Mouse (Mus musculus) embryonic fibroblast, embryonic 13.5 days (primary cell): ENCODE results near the gene Plscr1. TPM values are rescaled to one million over a fixed set of nuclear protein-coding genes. Genes with fewer than 3 reads are reported as not detected.

Source experiments
- H3K27ac ChIP-seq: 2 replicates; pipeline ENCODE4 v1.5.1; 2012; ENCODE audit warnings: low read length, control low read depth, inconsistent platforms; ENCODE audit not compliant: insufficient read depth
- H3K4me1 ChIP-seq: 2 replicates; pipeline ENCODE4 v1.6.1; 2011; ENCODE audit warnings: low read length; ENCODE audit not compliant: control insufficient read depth, insufficient read depth
- H3K4me3 ChIP-seq: 2 replicates; pipeline ENCODE4 v1.5.1; 2011; ENCODE audit warnings: mild to moderate bottlenecking, control low read depth, low read length; ENCODE audit not compliant: insufficient read depth
- CTCF ChIP-seq: IDR thresholded peaks from 2 replicates; pipeline ENCODE4 v1.5.1; 2011; ENCODE audit warnings: mild to moderate bottlenecking, control low read depth, low read length, moderate library complexity, borderline replicate concordance; ENCODE audit not compliant: insufficient read depth
- POLR2A ChIP-seq: IDR thresholded peaks from 2 replicates; pipeline ENCODE4 v1.6.1; 2011; ENCODE audit warnings: low read depth, mild to moderate bottlenecking, control low read depth, low read length, moderate library complexity
- polyA plus RNA-seq: library from polyadenylated mRNA; stranded (reverse); fragments of >200 nt; gene quantifications from 2 replicates; pipeline ENCODE4 v1.2.4, GENCODE M21; 2011; ENCODE audit warnings: low read depth; ENCODE audit not compliant: missing spikeins, insufficient read length

The Plscr1 gene
- polyA plus RNA-seq, 1 experiment = 19.2 TPM

DNA sequence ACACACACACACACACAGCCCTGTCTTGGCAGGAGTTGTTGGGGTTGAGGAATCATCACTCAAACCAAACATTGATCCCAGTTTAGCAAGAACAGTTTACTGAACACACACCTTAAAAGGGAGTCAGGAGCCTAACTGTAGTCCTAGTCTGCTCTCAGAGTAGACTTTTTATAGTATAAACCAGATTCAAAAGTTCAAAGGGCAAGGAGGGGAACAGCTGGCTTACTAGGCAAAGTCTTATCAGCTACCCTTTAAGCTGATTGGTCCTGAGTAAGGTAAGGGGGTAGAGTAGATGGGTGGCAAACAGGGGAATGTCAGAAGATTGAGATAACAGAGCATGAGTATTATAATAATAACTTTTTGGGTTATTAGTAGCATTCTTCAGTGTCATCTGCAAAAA lies 28.1 kb upstream of the Plscr1 start:
- TF ChIP-seq POLR2A (no peak), CTCF (no peak)
- Histone ChIP-seq H3K27ac (no peak overlapping the region), H3K4me1 (no peaks in the 10 kb centered on the region), H3K4me3 (no peak overlapping the region)

DNA sequence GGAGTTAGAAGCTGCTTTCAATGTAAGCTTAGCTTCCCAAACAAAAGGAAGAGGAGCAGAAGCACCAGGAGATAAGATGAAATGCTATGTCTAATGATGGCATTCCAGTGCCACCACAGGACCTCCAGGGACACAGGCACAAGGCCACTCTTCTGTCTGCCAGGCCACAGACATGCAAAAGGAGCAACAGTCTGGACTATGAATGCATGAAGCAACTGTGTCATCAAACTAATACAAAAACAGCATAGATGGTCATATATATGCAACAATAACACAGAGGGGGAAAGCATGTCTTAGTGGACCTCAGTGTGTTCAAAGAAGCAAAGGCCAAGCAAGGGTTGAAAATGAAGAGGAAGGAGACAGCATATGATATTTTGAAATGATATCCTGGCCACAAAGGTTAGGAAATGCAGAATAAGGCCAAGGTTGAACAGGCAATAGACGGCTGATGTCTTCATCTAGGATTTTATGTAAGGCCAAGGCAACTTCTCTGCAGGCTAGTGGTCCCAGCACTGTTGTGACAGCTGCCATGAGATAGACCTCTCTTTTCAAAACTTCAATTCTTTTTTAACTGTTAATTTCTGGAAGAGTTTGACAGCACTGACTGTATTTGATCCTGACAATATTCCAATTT lies 24.8 kb upstream of the Plscr1 start:
- no peak overlapping the region for H3K27ac ChIP-seq
- no peak overlapping the region for H3K4me3 ChIP-seq
- TF ChIP-seq CTCF = no peak
- TF ChIP-seq POLR2A = no peak
- H3K4me1 ChIP-seq = no peaks in the 10 kb centered on the region; the same call in 1 of the 2 replicates

DNA sequence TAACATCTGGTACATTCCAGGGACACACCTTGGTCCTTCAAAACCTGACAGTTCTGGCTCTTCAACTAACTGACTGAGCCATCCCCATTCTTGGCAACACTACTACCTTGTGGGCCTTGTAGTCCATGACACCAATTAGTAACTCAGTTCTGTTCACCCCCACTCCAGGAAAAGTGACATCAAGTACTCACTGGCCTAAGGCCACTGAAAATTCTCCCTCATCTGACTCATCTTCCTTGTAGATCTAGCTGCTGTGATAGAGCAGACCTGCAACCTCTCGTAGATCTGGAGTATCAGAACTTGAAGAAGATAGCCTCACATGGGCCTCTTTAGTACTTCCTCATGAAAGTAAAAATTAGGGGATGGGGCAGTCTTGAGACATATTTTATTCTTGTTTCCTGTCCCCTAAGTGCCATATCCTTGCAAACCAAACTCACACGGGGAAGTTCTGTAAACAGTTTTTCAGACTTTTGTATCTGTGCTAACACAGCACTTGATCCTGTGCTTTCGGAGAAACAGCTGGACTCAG lies 23.4 kb upstream of the Plscr1 start:
- no peak overlapping the region for H3K27ac ChIP-seq
- H3K4me3 ChIP-seq = no peak overlapping the region
- H3K4me1 ChIP-seq = no peaks in the 10 kb centered on the region; the same call in 1 of the 2 replicates
- TF ChIP-seq CTCF (no peak), POLR2A (no peak)

DNA sequence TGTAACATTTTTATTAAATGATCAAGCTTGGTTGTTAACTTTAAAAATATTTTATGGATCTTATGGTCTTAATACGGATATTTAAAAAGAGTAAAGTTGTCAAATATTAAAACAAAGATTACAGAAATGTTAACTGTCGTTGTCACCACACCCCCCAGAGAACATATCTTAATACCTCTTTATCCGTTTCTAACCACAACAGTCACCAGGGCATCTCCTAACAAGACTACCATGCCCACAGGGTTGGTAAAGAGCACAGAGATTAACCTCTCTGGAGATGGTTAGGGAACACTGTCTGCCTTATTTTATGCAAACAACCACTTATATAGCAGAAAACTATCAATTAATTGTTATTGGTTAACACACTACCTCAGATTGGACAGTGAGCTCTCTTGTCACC lies 22.8 kb upstream of the Plscr1 start:
- no peaks in the 10 kb centered on the region; the same call in 1 of the 2 replicates for H3K4me1 ChIP-seq
- no peak overlapping the region for H3K4me3 ChIP-seq
- no peak overlapping the region for H3K27ac ChIP-seq
- TF ChIP-seq CTCF = no peak

DNA sequence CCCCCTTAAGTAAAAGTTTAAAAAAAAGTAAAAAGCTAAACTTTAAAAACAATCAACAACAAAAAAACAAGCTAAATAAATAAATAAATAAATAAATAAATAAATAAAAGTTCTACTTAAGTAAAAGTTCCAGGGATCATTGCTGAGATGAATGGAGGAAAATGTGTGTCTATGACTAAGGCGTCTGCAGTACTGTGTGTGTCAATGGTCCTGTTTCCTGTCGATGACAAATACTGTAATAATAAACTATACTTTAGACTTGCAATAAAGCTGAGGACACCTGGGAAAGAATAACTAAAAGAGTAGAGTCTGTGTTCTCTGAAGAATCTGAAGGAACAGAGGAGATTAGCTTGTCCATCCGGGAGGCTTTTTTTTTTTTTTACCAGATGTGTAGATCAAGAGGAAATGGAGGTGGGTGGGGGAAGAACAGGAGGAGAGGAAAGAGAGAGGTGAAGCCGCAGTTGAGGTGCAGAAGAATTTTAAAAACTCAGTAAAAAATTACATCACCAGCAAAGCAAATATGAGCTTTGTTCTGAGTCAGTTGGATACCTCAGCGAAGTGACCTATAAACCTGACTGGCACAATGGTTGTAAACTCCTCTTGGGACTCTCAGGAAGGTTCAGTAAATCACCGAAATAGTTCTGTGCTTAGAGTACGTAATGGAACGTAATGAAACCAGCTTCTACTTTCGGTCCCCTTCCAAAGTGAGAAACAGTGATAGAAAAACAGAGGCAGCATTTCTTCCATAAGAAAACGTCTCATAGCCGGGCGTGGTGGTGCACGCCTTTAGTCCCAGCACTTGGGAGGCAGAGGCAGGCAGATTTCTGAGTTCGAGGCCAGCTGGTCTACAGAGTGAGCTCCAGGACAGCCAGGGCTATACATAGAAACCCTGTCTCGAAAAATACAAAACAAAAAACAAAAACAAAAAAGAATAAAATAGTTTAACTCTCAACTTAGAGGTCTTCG lies 20.4 kb upstream of the Plscr1 start:
- no peak overlapping the region for H3K27ac ChIP-seq
- no peaks in the 10 kb centered on the region; the same call in 1 of the 2 replicates for H3K4me1 ChIP-seq
- TF ChIP-seq POLR2A = no peak
- TF ChIP-seq CTCF = no peak
- no peak overlapping the region for H3K4me3 ChIP-seq

DNA sequence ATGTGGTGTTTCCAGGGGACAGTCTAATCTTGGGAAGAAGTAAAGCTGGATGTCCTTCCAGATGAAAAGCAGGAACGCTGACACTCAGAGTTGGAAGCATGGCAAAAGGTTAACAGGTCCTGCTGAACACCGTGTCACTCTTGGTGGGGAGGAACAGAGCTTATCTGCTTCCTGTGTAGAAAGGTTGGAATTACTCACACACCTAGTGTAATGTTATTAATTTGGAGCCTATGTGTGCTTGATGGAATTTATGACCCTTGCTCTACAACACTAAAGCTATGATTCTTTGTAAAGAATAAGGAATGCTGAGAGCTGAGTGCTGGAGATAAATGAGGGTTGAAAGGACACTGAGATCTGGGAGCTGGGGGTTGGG lies 19.7 kb upstream of the Plscr1 start:
- Histone ChIP-seq H3K4me1 (no peaks in the 10 kb centered on the region; the same call in 1 of the 2 replicates), H3K4me3 (no peak overlapping the region), H3K27ac (no peak overlapping the region)
- TF ChIP-seq CTCF (no peak), POLR2A (no peak)

DNA sequence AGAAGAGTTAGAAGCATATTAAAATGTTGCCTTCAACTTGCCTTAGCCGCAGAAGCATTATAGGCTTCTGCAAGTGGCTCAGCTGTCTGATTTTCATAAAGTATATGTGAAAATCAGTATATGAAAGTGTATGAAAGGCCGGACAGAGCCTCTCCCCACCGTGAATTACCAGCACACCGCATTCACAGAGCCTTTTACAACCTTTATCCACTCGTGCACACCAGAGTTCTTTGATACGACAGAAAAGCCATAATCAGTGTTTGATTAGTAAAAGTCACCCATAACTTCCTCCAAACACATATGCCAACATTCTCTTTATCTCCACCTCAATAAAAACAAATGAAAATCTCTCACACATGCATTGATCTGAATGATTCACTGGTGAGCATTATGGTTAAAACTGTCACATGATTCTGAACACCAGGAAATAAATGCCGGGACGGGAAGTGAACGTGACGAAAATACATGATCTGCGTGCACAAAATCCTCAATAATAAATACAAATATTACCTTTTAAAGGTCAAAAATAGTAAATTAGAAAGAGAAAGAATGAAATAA lies 14.6 kb upstream of the Plscr1 start:
- no peak for TF ChIP-seq POLR2A
- TF ChIP-seq CTCF = no peak
- Histone ChIP-seq H3K4me3 (no peak overlapping the region), H3K4me1 (no peaks in the 10 kb centered on the region), H3K27ac (no peak overlapping the region)

DNA sequence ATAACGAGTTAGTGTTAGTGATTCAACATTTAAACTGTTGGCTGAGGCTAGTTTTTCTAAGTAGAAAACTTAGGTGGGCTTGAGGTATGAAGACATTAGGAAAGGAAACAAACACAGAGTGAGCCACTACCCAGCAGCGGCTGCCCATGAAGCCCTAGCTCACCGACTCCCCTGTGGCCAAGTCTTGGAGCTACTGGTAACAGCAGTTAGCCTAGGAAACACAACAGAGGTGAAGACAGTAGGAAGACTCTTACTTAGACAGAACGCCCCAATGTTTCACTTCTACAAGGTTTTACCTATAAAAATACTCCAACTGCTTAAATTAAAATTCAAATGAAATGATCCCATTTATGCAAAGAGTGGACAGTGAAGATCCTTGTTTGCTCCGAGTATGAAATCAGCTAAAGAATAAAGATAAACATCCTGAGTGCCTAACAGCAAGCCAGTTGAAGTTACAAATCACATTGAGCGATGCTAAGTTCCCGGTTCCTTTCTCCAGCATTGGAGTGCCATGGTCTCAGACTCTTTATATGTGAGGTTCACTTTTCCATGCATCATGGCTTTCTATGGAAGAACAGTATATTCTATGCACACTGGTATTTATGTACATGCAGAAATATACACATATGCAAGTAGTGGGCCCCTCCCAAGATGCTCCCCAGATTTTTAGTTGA lies 640 bp upstream of the Plscr1 start:
- no peak overlapping the region for H3K4me3 ChIP-seq
- H3K27ac ChIP-seq = no peak overlapping the region
- H3K4me1 ChIP-seq = peaks cover 3% of the 10 kb centered on the region; the same call in 1 of the 2 replicates
- TF ChIP-seq POLR2A = no peak
- no peak for TF ChIP-seq CTCF
